Mouse (Mus musculus) urinary bladder, postnatal 25 days (tissue): ENCODE data around the gene Slc13a2.

Experiments
- DNase-seq: peaks from one replicate; pipeline ENCODE4 v3.0.0; 2022; ENCODE audit warnings: low spot score

Gene Slc13a2

GRCm38 (mm10) chr11:78353081-78353480 lies 68.9 kb downstream of the Slc13a2 start:
- DNase-seq = no peak

- DNase-seq = no peak
Observed at GRCm38 (mm10) chr11:78349441-78350358, 72.3 kb downstream of the Slc13a2 start.

GRCm38 (mm10) chr11:78348474-78348873 lies 73.5 kb downstream of the Slc13a2 start:
- no peak for DNase-seq

- no peak for DNase-seq
Observed at GRCm38 (mm10) chr11:78347908-78348307, 74.1 kb downstream of the Slc13a2 start.
